In genomic region chr3:85573216-85573863, GRCm38 (mm10) we compare ENCODE assay signal across 8 mouse cellular contexts. TPM values are rescaled to one million over a fixed set of nuclear protein-coding genes. Genes with fewer than 3 reads are reported as not detected.
DNase-seq lines count a peak whose midpoint lies in the region; ATAC-seq lines count a peak whose summit lies in the region.

No protein-coding gene starts in this region.

- no peak overlapping the region for H3K9ac ChIP-seq in heart, embryonic 16.5 days (ENCODE audit: low read length)
- H3K9ac ChIP-seq in hindbrain, embryonic 14.5 days, result peak overlapping the region; percentile 8; the same call in 1 of the 2 replicates
- no peak overlapping the region for H3K9ac ChIP-seq in midbrain, embryonic 12.5 days (replicated peaks)

- H3K9me3 ChIP-seq in heart, embryonic 16.5 days (replicated peaks; ENCODE audit: control insufficient read depth, low read length), result no peaks in the 10 kb centered on the region
- H3K9me3 ChIP-seq in hindbrain, embryonic 14.5 days (ENCODE audit: control insufficient read depth, low read length), result no peaks in the 10 kb centered on the region
- no peaks in the 10 kb centered on the region for H3K9me3 ChIP-seq in midbrain, embryonic 12.5 days

- H3K4me1 ChIP-seq in heart, embryonic 16.5 days (ENCODE audit: control insufficient read depth, insufficient read depth, low read length), result peaks cover 2% of the 10 kb centered on the region; the same call in 1 of the 2 replicates
- H3K4me1 ChIP-seq in hindbrain, embryonic 14.5 days (replicated peaks; ENCODE audit: control insufficient read depth, insufficient read depth, low read length), result no peaks in the 10 kb centered on the region
- peaks cover 3% of the 10 kb centered on the region; the same call in 1 of the 2 replicates for H3K4me1 ChIP-seq in midbrain, embryonic 12.5 days

- H3K27ac ChIP-seq in heart, embryonic 16.5 days (ENCODE audit: low read length), result peak overlapping the region; percentile 15; the same call in 1 of the 2 replicates
- 0 out of 2 replicates have a peak overlapping the region, but pooled peaks have one; percentile 6 for H3K27ac ChIP-seq in hindbrain, embryonic 14.5 days
- no peak overlapping the region for H3K27ac ChIP-seq in midbrain, embryonic 12.5 days (replicated peaks)

- peak overlapping the region; percentile 48 for H3K4me2 ChIP-seq in heart, embryonic 16.5 days (ENCODE audit: low read depth, low read length)
- peak overlapping the region; percentile 76 for H3K4me2 ChIP-seq in hindbrain, embryonic 14.5 days (replicated peaks)
- peak overlapping the region; percentile 52 for H3K4me2 ChIP-seq in midbrain, embryonic 12.5 days (replicated peaks)

- H3K36me3 ChIP-seq in heart, embryonic 16.5 days (ENCODE audit: control insufficient read depth, insufficient read depth), result no peaks in the 10 kb centered on the region
- H3K36me3 ChIP-seq in hindbrain, embryonic 14.5 days (replicated peaks; ENCODE audit: control insufficient read depth, insufficient read depth), result no peaks in the 10 kb centered on the region
- H3K36me3 ChIP-seq in midbrain, embryonic 12.5 days, result no peaks in the 10 kb centered on the region

- DNase-seq in heart, adult 11 months, result no peak
- DNase-seq in hindbrain, embryonic 14.5 days (ENCODE audit: low spot score), result no peak
- no peak for DNase-seq in spleen, postnatal 10 days (ENCODE audit: low spot score in 2 of 2)
- DNase-seq in left cerebral cortex, adult 8-10 months (ENCODE audit: low spot score in 2 of 2), result no peak
- no peak for DNase-seq in frontal cortex, postnatal 10 days (ENCODE audit: low spot score in 2 of 2)

- H3K27me3 ChIP-seq in heart, embryonic 16.5 days (ENCODE audit: control insufficient read depth, insufficient read depth, low read length), result no peaks in the 10 kb centered on the region
- H3K27me3 ChIP-seq in hindbrain, embryonic 14.5 days (ENCODE audit: control insufficient read depth, insufficient read depth, low read length), result no peaks in the 10 kb centered on the region
- H3K27me3 ChIP-seq in midbrain, embryonic 12.5 days, result no peaks in the 10 kb centered on the region

- no peak for ATAC-seq in heart, embryonic 16.5 days (replicated peaks; ENCODE audit: extremely low read depth, insufficient read depth, low FRiP score)
- peak; percentile 2 for ATAC-seq in activated CD4-positive, CD25-positive, alpha-beta regulatory T cell, adult 4 months
- ATAC-seq in hindbrain, embryonic 14.5 days (ENCODE audit: low FRiP score), result no peak
- ATAC-seq in midbrain, embryonic 12.5 days (ENCODE audit: low FRiP score, low read depth), result peak; percentile 53

- H3K4me3 ChIP-seq in heart, embryonic 16.5 days (ENCODE audit: low read length), result peak overlapping the region; percentile 27
- H3K4me3 ChIP-seq in hindbrain, embryonic 14.5 days (replicated peaks; ENCODE audit: low read length), result peak overlapping the region; percentile 78
- H3K4me3 ChIP-seq in midbrain, embryonic 12.5 days, result peak overlapping the region; percentile 80

- WGBS in heart, embryonic 16.5 days, result 23% methylated on average over 6 of the region's 6 CpGs
- 26% methylated on average over 6 of the region's 6 CpGs for WGBS in hindbrain, embryonic 14.5 days
- WGBS in midbrain, embryonic 12.5 days, result 22% methylated on average over 6 of the region's 6 CpGs

RNA-seq across cellular contexts. Expression of gene Gatb, which starts 0.6 kb away (rescaled TPM):
- 40.3 and 40.6 TPM in 2 replicates for polyA plus RNA-seq in heart, embryonic 16.5 days (2015; fragmentation: Nextera tagmentation; extraction: Ambion mirVana)
- 10 to 100 TPM; 13.4 to 14.6 TPM for polyA plus RNA-seq in activated CD4-positive, CD25-positive, alpha-beta regulatory T cell, adult 4 months (2017; shearing (Covaris generic))
- polyA plus RNA-seq in hindbrain, embryonic 14.5 days (2014; fragmentation: Nextera tagmentation; extraction: Ambion mirVana), result 20.2 and 21.6 TPM in 2 replicates
- polyA plus RNA-seq in midbrain, embryonic 12.5 days (2016; fragmentation: Nextera tagmentation; extraction: Ambion mirVana), result 21.3 and 22.4 TPM in 2 replicates
- total RNA-seq in left cerebral cortex, adult 8-10 months (2022), result 10 to 100 TPM; 19.2 to 30.9 (median 24.2) TPM

Comparison
In these comparisons a context has a peak if more than half of its experiments do, and no peak if none do; other contexts are left out.
1. ATAC-seq: peak in activated CD4-positive, CD25-positive, alpha-beta regulatory T cell, adult 4 months (single experiment) and midbrain, embryonic 12.5 days (single experiment); none in heart, embryonic 16.5 days (single experiment) and hindbrain, embryonic 14.5 days (single experiment).
2. H3K4me3 ChIP-seq: peak in every context shown above with its lines; median percentile 80 in midbrain, embryonic 12.5 days; 78 in hindbrain, embryonic 14.5 days; 27 in heart, embryonic 16.5 days.
3. Peak in every context shown above with its lines, with median percentiles within 50 percentile points of each other: H3K4me2 ChIP-seq.